Mouse (Mus musculus): Measurements from ENCODE around the gene 5730596B20Rik. TPM values are rescaled to one million over a fixed set of nuclear protein-coding genes. Genes with fewer than 3 reads are reported as not detected.

5730596B20Rik gene
- polyA plus RNA-seq, 1 experiment from 2014 or later, result 6.4 TPM

GRCm38 (mm10) chr6:52164051-52164625 is 13.2 kb upstream of the 5730596B20Rik start:
- under 1% methylated on average over 39 of the region's 39 CpGs for WGBS
- ATAC-seq (ENCODE audit: low FRiP score, low read depth), result peak; percentile 10; the same call in 1 of the 2 replicates
- H3K9me3 ChIP-seq, result no peaks in the 10 kb centered on the region
- no peaks in the 10 kb centered on the region for H3K27me3 ChIP-seq (replicated peaks)
- H3K4me3 ChIP-seq, result peak overlapping the region; percentile 74
- H3K9ac ChIP-seq, result peak overlapping the region; percentile 99
- peak overlapping the region; percentile 100 for H3K27ac ChIP-seq
- H3K4me2 ChIP-seq (replicated peaks), result peak overlapping the region; percentile 99
- peaks cover 6% of the 10 kb centered on the region; the same call in 1 of the 2 replicates for H3K36me3 ChIP-seq
- peaks cover 64% of the 10 kb centered on the region for H3K4me1 ChIP-seq

DNA sequence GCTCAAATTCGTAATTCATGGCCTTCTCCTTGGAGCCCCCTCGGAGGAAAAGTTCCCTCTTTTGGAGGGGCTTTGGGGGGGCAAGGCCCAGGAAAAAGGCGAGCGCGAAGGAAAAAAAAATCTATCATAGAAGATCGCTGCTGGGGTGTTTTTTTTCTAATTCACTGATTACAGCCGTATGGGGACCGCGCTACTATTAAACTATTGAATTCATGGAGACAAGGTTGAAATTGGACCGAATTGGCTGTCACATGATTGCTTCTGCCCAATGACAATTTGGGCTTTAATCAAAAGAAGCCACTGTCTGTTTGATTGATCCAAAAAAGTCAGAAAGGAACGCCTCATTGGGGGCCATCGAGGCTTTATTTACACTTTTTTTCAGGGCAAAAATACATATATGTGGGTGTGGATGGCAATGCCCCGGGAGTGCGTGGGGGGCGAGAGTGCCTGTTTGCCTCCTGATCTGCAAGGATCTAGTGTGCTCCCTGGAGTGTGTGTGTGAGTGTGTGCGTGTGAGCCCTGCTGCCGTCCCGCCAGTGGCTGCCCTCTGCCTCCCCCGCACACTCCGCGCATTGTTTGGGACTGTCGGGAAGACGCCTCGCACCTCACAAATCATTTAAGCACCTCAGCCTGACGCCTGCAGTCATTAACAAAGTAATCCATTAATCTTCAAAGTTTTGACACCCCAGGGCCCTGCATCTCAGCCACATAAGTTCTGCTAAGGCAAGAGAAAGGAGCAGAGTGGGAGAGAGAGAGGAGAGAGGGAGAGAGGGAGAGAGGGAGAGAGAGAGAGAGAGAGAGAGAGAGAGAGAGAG is 12.5 kb upstream of the 5730596B20Rik start, which contains the start of gene Hoxa2:
Hoxa2 (minus strand) TSS at position 206 of the 815 bp plus-strand sequence.
- H3K9ac ChIP-seq, result peak within 1 kb of the TSS; percentile 99
- ATAC-seq (ENCODE audit: low FRiP score, low read depth), result peak; percentile 67
- peaks cover 63% of the 10 kb centered on the region for H3K4me1 ChIP-seq
- H3K4me2 ChIP-seq (replicated peaks), result peak within 1 kb of the TSS; percentile 99
- H3K27me3 ChIP-seq (replicated peaks), result no peaks in the 10 kb centered on the region
- WGBS, result under 1% methylated on average over 25 of the region's 25 CpGs
- no peaks in the 10 kb centered on the region for H3K9me3 ChIP-seq
- peaks cover 9% of the 10 kb centered on the region for H3K36me3 ChIP-seq
- peak within 1 kb of the TSS; percentile 74 for H3K4me3 ChIP-seq
- peak within 1 kb of the TSS; percentile 100 for H3K27ac ChIP-seq

GRCm38 (mm10) chr6:52165441-52166370 is 11.6 kb upstream of the 5730596B20Rik start:
- Histone ChIP-seq H3K27ac (peak overlapping the region; percentile 100), H3K36me3 (peaks cover 17% of the 10 kb centered on the region), H3K4me1 (peaks cover 63% of the 10 kb centered on the region), H3K9me3 (no peaks in the 10 kb centered on the region), H3K4me2 (replicated peaks) (peak overlapping the region; percentile 99), H3K27me3 (replicated peaks) (no peaks in the 10 kb centered on the region), H3K4me3 (peak overlapping the region; percentile 74), H3K9ac (peak overlapping the region; percentile 99)
- ATAC-seq (ENCODE audit: low FRiP score, low read depth), result no peak
- under 1% methylated on average over 28 of the region's 28 CpGs for WGBS

- 3% methylated on average over 4 of the region's 4 CpGs for WGBS
- Histone ChIP-seq H3K9ac (peak overlapping the region; percentile 99), H3K36me3 (peaks cover 17% of the 10 kb centered on the region), H3K27me3 (replicated peaks) (no peaks in the 10 kb centered on the region), H3K4me2 (replicated peaks) (peak overlapping the region; percentile 99), H3K4me1 (peaks cover 70% of the 10 kb centered on the region), H3K27ac (peak overlapping the region; percentile 100), H3K4me3 (peak overlapping the region; percentile 74), H3K9me3 (no peaks in the 10 kb centered on the region)
- ATAC-seq (ENCODE audit: low FRiP score, low read depth), result no peak
Measured at GRCm38 (mm10) chr6:52166431-52167077, 10.7 kb upstream of the 5730596B20Rik start.

- ATAC-seq (ENCODE audit: low FRiP score, low read depth), result no peak
- Histone ChIP-seq H3K4me2 (replicated peaks) (peak overlapping the region; percentile 99), H3K27me3 (replicated peaks) (no peaks in the 10 kb centered on the region), H3K9me3 (no peaks in the 10 kb centered on the region), H3K9ac (peak overlapping the region; percentile 99), H3K36me3 (peaks cover 22% of the 10 kb centered on the region), H3K4me3 (peak overlapping the region; percentile 45), H3K27ac (peak overlapping the region; percentile 100), H3K4me1 (peaks cover 77% of the 10 kb centered on the region)
- 16% methylated on average over 1 of the region's 1 CpGs for WGBS
Measured at GRCm38 (mm10) chr6:52167176-52167575, 10.1 kb upstream of the 5730596B20Rik start.

DNA sequence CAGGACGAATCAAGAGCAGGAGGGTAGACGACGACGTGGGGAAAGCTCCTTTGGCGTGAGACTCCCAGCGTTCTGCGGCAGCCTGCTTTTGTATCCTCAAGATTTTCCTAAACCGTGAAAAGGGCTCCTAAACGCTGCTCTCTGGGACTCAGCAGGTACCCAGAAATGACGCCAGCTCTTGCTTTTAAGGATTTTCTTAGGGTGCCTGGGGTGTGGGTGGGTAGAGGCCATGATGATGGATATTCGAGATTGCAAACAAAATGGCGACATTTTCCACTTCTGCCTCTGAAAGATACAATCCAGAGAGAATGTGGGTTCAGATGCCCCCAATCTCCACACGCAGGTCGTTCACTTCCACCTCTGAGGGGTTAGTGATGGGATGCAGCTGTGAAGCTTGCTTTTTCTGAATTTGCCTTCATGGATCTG is 9.5 kb upstream of the 5730596B20Rik start:
- Histone ChIP-seq H3K4me2 (replicated peaks) (peak overlapping the region; percentile 99), H3K9ac (peak overlapping the region; percentile 99), H3K27ac (peak overlapping the region; percentile 100), H3K4me3 (peak overlapping the region; percentile 45), H3K36me3 (peaks cover 23% of the 10 kb centered on the region), H3K9me3 (no peaks in the 10 kb centered on the region), H3K4me1 (peaks cover 80% of the 10 kb centered on the region), H3K27me3 (replicated peaks) (no peaks in the 10 kb centered on the region)
- 3% methylated on average over 14 of the region's 14 CpGs for WGBS
- no peak for ATAC-seq (ENCODE audit: low FRiP score, low read depth)

DNA sequence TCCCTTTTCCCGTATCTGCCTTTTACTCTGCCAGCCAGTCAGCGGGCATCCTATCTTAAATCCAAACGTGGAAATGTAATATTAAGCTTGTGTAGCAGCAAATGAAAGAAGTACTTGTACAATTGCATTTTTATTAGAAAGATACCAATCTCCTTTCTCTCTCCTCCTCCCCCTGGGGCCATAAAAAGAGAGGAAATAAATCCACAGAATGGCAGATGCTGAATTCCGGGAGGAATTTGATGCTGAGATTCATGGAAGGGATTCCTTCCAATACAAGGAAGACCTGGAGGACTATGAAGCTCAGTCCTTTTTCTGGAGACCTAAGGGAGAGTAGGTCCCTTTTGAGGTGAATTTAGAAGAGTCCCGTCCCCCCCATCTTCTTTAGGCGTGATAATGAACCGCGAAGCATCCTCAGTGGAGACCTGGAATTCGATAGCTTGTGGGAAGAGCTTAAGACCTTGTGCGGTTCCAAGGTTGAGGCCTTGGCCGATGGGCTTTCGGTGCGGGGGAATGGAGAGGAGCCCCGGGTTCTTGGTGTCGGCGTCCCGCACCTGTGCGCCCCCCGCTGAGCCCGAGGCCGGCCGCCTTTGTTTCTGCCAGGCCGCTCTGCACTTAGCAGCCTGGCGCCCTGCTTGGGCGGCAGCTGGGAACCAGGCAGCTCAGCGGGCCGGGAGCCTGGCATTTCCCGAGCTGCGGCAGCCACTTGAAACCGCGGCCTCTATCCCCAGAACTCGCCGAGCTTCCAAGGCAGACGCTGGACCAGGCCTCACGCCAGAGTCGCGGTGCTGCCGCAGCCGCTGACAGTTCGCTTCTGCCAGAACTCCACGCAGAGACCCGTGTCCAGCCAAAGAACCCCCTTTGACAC is 8.9 kb upstream of the 5730596B20Rik start:
- H3K9ac ChIP-seq, result peak overlapping the region; percentile 99

GRCm38 (mm10) chr6:52169499-52170165 is 7.7 kb upstream of the 5730596B20Rik start:
- Histone ChIP-seq H3K4me2 (replicated peaks) (peak overlapping the region; percentile 99), H3K4me1 (peaks cover 82% of the 10 kb centered on the region), H3K36me3 (peaks cover 21% of the 10 kb centered on the region), H3K4me3 (peak overlapping the region; percentile 31), H3K27ac (peak overlapping the region; percentile 96), H3K9me3 (no peaks in the 10 kb centered on the region), H3K27me3 (replicated peaks) (no peaks in the 10 kb centered on the region), H3K9ac (peak overlapping the region; percentile 99)
- WGBS, result 8% methylated on average over 16 of the region's 16 CpGs
- ATAC-seq (ENCODE audit: low FRiP score, low read depth), result no peak

More for the DNA sequence above, 8.9 kb upstream of the 5730596B20Rik start:
- peaks cover 21% of the 10 kb centered on the region for H3K36me3 ChIP-seq
- H3K27ac ChIP-seq, result peak overlapping the region; percentile 100
- peak overlapping the region; percentile 45 for H3K4me3 ChIP-seq
- no peaks in the 10 kb centered on the region for H3K9me3 ChIP-seq
- no peaks in the 10 kb centered on the region for H3K27me3 ChIP-seq (replicated peaks)
- under 1% methylated on average over 42 of the region's 42 CpGs for WGBS
- no peak for ATAC-seq (ENCODE audit: low FRiP score, low read depth)
- H3K4me2 ChIP-seq (replicated peaks), result peak overlapping the region; percentile 99
- peaks cover 85% of the 10 kb centered on the region for H3K4me1 ChIP-seq

- WGBS, result 2% methylated on average over 40 of the region's 40 CpGs
- Histone ChIP-seq H3K27me3 (replicated peaks) (no peaks in the 10 kb centered on the region), H3K4me2 (replicated peaks) (peak overlapping the region; percentile 99), H3K27ac (peak overlapping the region; percentile 96), H3K9ac (peak overlapping the region; percentile 99), H3K36me3 (peaks cover 21% of the 10 kb centered on the region), H3K4me1 (peaks cover 83% of the 10 kb centered on the region), H3K9me3 (no peaks in the 10 kb centered on the region), H3K4me3 (peak overlapping the region; percentile 31)
- no peak for ATAC-seq (ENCODE audit: low FRiP score, low read depth)
Measured at GRCm38 (mm10) chr6:52170166-52170897, 7.0 kb upstream of the 5730596B20Rik start.

DNA sequence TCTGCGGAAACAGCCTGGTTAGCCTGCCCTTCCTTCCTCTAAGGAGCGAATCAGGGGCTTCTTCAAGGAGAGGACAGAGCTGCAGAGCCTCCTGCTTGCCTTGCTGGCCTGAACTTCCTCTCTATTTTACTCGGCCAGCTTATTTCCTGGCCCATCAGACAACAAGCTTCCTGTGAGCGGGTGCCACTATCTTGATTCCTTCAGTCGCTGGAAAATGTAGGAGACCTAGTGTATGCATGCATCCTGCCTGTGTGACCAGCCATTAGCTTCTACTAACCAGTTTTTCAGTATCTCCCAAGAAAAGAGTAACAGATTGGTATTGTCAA is 6.4 kb upstream of the 5730596B20Rik start:
- Histone ChIP-seq H3K27ac (peak overlapping the region; percentile 96), H3K27me3 (replicated peaks) (no peaks in the 10 kb centered on the region), H3K36me3 (peaks cover 21% of the 10 kb centered on the region), H3K4me1 (peaks cover 82% of the 10 kb centered on the region), H3K9ac (peak overlapping the region; percentile 99), H3K4me2 (replicated peaks) (peak overlapping the region; percentile 99), H3K9me3 (no peaks in the 10 kb centered on the region), H3K4me3 (peak overlapping the region; percentile 31)
- WGBS, result 11% methylated on average over 5 of the region's 5 CpGs
- no peak for ATAC-seq (ENCODE audit: low FRiP score, low read depth)

Measured in neural tube, embryonic 12.5 days (tissue).